Mouse (Mus musculus): ENCODE measurements around the gene Agap1.

- TF ChIP-seq CTCF (IDR thresholded peaks at IDR 0.05) (no peak), EP300 (IDR thresholded peaks at IDR 0.05) (no peak)
Observed at GRCm38 (mm10) chr1:89692420-89692819, 237.8 kb downstream of the Agap1 start.
